Comparison of ENCODE assay signal across 8 mouse cellular contexts in the genomic region with DNA sequence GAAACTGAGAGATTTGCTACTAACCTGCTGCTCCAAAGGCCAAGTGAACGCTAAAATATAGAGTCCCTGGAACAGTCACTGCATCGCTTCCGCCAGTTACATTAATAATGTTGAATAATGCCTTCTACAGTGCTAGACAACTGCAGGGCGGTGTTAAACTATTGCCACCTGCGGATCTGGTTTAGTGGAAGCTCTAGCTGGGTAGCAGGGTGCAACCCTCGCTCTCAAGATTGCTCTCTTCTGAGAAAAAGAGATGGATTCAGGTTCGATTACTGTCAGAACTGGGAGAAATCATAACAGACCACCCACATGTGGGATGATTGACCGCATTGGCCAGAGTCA. TPM values are rescaled to one million over a fixed set of nuclear protein-coding genes. Genes with fewer than 3 reads are reported as not detected.
A peak's percentile ranks its signal among the peaks of the same experiment; 100 is the strongest.
DNase-seq lines count a peak whose midpoint lies in the region; ATAC-seq and TF ChIP-seq lines count a peak whose summit lies in the region.

No protein-coding gene starts in this region.

- H3K27me3 ChIP-seq in kidney, embryonic 15.5 days, result no peaks in the 10 kb centered on the region
- no peaks in the 10 kb centered on the region for H3K27me3 ChIP-seq in intestine, embryonic 14.5 days (replicated peaks; ENCODE audit: control insufficient read depth, insufficient read depth, low read length)
- no peaks in the 10 kb centered on the region for H3K27me3 ChIP-seq in midbrain, embryonic 16.5 days (ENCODE audit: control insufficient read depth, insufficient read depth, low read depth, low read length)

- H3K27ac ChIP-seq in kidney, embryonic 15.5 days, result no peak overlapping the region
- no peak overlapping the region for H3K27ac ChIP-seq in cortical plate, adult 2 months (ENCODE audit: insufficient read depth, low read length)
- H3K27ac ChIP-seq in intestine, embryonic 14.5 days (ENCODE audit: low read depth), result no peak overlapping the region
- peak overlapping the region; percentile 59 for H3K27ac ChIP-seq in midbrain, embryonic 16.5 days (ENCODE audit: low read length)

- no peak for TF ChIP-seq CTCF in cortical plate, adult 2 months (IDR thresholded peaks at IDR 0.05; ENCODE audit: extremely low read depth, insufficient read depth, low read length)

- DNase-seq in kidney, postnatal 36 days, result no peak
- peak; percentile 68 for DNase-seq in intestine, embryonic 14.5 days (ENCODE audit: low spot score)
- no peak for DNase-seq in yolk sac, embryonic 10.5 days (ENCODE audit: low spot score)
- DNase-seq in right cerebral cortex, postnatal 10 days (ENCODE audit: low spot score in 2 of 2), result no peak
- DNase-seq in kidney, adult 11 months, result no peak

- peak overlapping the region; percentile 68 for H3K4me2 ChIP-seq in kidney, embryonic 15.5 days
- peak overlapping the region; percentile 51 for H3K4me2 ChIP-seq in intestine, embryonic 14.5 days (ENCODE audit: low read length)
- peak overlapping the region; percentile 70 for H3K4me2 ChIP-seq in midbrain, embryonic 16.5 days (ENCODE audit: low read length)

- H3K36me3 ChIP-seq in kidney, embryonic 15.5 days, result peaks cover 17% of the 10 kb centered on the region
- peaks cover 13% of the 10 kb centered on the region for H3K36me3 ChIP-seq in intestine, embryonic 14.5 days (ENCODE audit: control insufficient read depth, insufficient read depth, low read length)
- H3K36me3 ChIP-seq in midbrain, embryonic 16.5 days (ENCODE audit: control insufficient read depth, insufficient read depth, low read length), result peaks cover 3% of the 10 kb centered on the region

- H3K4me3 ChIP-seq in kidney, embryonic 15.5 days (replicated peaks), result peak overlapping the region; percentile 98
- peak overlapping the region; percentile 89 for H3K4me3 ChIP-seq in cortical plate, adult 2 months (ENCODE audit: insufficient read depth, low read length)
- peak overlapping the region; percentile 93 for H3K4me3 ChIP-seq in intestine, embryonic 14.5 days (ENCODE audit: low read depth, low read length)
- peak overlapping the region; percentile 87 for H3K4me3 ChIP-seq in midbrain, embryonic 16.5 days (ENCODE audit: low read depth, low read length)

- no peak for TF ChIP-seq POLR2A in cortical plate, adult 2 months (IDR thresholded peaks at IDR 0.05; ENCODE audit: extremely low read depth, insufficient read depth, low read length)

- peaks cover 12% of the 10 kb centered on the region for H3K4me1 ChIP-seq in kidney, embryonic 15.5 days
- H3K4me1 ChIP-seq in cortical plate, adult 2 months (ENCODE audit: control insufficient read depth, insufficient read depth, low read length), result peaks cover 4% of the 10 kb centered on the region
- H3K4me1 ChIP-seq in intestine, embryonic 14.5 days (replicated peaks; ENCODE audit: control insufficient read depth, insufficient read depth, low read length), result peaks cover 5% of the 10 kb centered on the region
- H3K4me1 ChIP-seq in midbrain, embryonic 16.5 days (ENCODE audit: control insufficient read depth, insufficient read depth, low read length), result peaks cover 9% of the 10 kb centered on the region

- WGBS in kidney, embryonic 15.5 days, result 53% methylated on average over 8 of the region's 8 CpGs
- 54% methylated on average over 8 of the region's 8 CpGs for WGBS in intestine, embryonic 14.5 days
- WGBS in midbrain, embryonic 16.5 days, result 49% methylated on average over 8 of the region's 8 CpGs

- no peaks in the 10 kb centered on the region for H3K9me3 ChIP-seq in kidney, embryonic 15.5 days (replicated peaks)
- H3K9me3 ChIP-seq in intestine, embryonic 14.5 days (ENCODE audit: control insufficient read depth, low read length), result no peaks in the 10 kb centered on the region
- H3K9me3 ChIP-seq in midbrain, embryonic 16.5 days (replicated peaks; ENCODE audit: control insufficient read depth, low read length, poor library complexity, severe bottlenecking), result no peaks in the 10 kb centered on the region

- 0 out of 2 replicates have a peak overlapping the region, but pooled peaks have one; percentile 31 for H3K9ac ChIP-seq in kidney, embryonic 15.5 days
- H3K9ac ChIP-seq in intestine, embryonic 14.5 days (ENCODE audit: low read length), result peak overlapping the region; percentile 76
- H3K9ac ChIP-seq in midbrain, embryonic 16.5 days (ENCODE audit: low read depth, low read length), result peak overlapping the region; percentile 58

- ATAC-seq in kidney, embryonic 15.5 days (replicated peaks; ENCODE audit: low FRiP score), result peak; percentile 22
- ATAC-seq in intestine, embryonic 14.5 days (replicated peaks; ENCODE audit: low FRiP score, low TSS enrichment, low read depth), result peak; percentile 19; the same call in 1 of the 2 replicates
- peak; percentile 54; the same call in 1 of the 2 replicates for ATAC-seq in midbrain, embryonic 16.5 days

RNA-seq across cellular contexts. Expression of a gene that starts 0.3 kb away (rescaled TPM):
- polyA plus RNA-seq in kidney, embryonic 15.5 days (2015; fragmentation: Nextera tagmentation; extraction: Ambion mirVana), result 24.8 and 25.0 TPM in 2 replicates
- 20.3 and 20.7 TPM in 2 replicates for polyA plus RNA-seq in cortical plate, adult 2 months (2012; rRNA removed)
- polyA plus RNA-seq in intestine, embryonic 14.5 days (2014; fragmentation: Nextera tagmentation; extraction: Ambion mirVana), result 23.0 and 24.7 TPM in 2 replicates
- polyA plus RNA-seq in midbrain, embryonic 16.5 days (2015; fragmentation: Nextera tagmentation; extraction: Ambion mirVana), result 28.4 and 31.2 TPM in 2 replicates

RNA-seq across cellular contexts. Expression of a gene that starts 15.5 kb away (rescaled TPM):
- 120 and 125 TPM in 2 replicates for polyA plus RNA-seq in kidney, embryonic 15.5 days (2015; fragmentation: Nextera tagmentation; extraction: Ambion mirVana)
- polyA plus RNA-seq in cortical plate, adult 2 months (2012; rRNA removed), result 53.7 and 55.6 TPM in 2 replicates
- 123 and 127 TPM in 2 replicates for polyA plus RNA-seq in intestine, embryonic 14.5 days (2014; fragmentation: Nextera tagmentation; extraction: Ambion mirVana)
- 112 and 116 TPM in 2 replicates for polyA plus RNA-seq in midbrain, embryonic 16.5 days (2015; fragmentation: Nextera tagmentation; extraction: Ambion mirVana)
